Mouse (Mus musculus): ENCODE measurements at regions not wholly inside any gene's neighbourhood (a gene's known extent, or its start where the extent isn't known, plus 50 kb on each side); places are given as distances from the start of the nearest gene placed in this dataset.

GRCm38 (mm10) chr3:57228400-57228799 is 73.4 kb downstream of the Tm4sf1 start:
- no peak for DNase-seq (ENCODE audit: low spot score)

DNA sequence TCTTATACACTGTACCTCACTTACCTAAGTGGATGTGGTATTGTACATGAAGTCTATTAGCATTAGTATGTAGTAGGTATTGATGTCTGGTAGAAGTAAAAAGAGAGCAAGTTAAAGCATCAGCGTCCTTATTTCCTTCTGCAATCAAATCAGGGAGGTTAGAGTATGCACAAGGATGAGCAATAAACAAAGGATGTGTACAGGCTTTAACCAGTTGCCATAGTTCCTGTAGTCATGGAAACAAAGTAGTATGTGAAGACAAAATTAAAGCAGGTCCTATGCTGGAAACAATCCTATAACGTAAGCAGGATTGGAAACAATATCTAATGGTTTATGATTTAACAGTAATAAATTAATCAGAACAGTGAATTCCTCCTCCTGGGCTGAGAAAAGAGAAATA is 78.0 kb downstream of the Tm4sf1 start:
- DNase-seq (ENCODE audit: low spot score), result no peak

GRCm38 (mm10) chr3:57222318-57222914 is 79.4 kb downstream of the Tm4sf1 start:
- DNase-seq (ENCODE audit: low spot score), result no peak

GRCm38 (mm10) chr3:57218431-57218830 is 83.4 kb downstream of the Tm4sf1 start:
- no peak for DNase-seq (ENCODE audit: low spot score)

DNA sequence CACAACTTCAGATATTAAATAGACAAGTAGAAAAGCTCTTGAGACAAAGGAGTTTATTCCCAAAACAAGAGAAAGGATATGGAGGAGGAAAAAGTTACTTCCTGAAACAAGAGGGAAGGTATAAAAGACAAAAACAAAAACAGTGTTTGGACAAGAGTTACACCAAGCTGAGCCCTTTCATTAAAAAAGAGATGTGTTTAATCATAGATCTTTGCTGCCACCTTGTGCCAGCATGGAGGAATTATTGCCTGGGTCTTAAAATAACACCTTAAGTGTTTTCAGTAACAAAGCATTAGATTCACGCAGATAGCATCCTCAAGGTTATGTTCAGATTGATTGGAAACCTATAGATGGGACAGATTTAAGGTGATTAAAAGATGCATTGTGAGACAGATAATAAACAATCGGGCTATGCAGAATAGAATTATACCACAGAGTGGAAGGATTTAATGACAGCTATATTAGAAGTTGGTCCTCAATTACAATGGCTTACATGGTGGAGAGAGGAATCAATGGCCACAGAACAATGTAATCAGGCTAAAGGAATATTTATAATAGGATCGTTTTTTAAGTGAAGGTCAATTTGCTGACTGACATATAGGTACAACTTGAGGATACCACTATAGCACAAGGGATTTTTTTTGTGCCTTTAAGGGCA is 97.6 kb downstream of the Tm4sf1 start:
- DNase-seq (ENCODE audit: low spot score), result peak; percentile 41

- no peak for DNase-seq (ENCODE audit: low spot score)
Measured at GRCm38 (mm10) chr3:57203418-57203817, 98.4 kb downstream of the Tm4sf1 start.

- no peak for DNase-seq (ENCODE audit: low spot score)
Measured at GRCm38 (mm10) chr3:57181587-57181986, 120.2 kb downstream of the Tm4sf1 start.

DNA sequence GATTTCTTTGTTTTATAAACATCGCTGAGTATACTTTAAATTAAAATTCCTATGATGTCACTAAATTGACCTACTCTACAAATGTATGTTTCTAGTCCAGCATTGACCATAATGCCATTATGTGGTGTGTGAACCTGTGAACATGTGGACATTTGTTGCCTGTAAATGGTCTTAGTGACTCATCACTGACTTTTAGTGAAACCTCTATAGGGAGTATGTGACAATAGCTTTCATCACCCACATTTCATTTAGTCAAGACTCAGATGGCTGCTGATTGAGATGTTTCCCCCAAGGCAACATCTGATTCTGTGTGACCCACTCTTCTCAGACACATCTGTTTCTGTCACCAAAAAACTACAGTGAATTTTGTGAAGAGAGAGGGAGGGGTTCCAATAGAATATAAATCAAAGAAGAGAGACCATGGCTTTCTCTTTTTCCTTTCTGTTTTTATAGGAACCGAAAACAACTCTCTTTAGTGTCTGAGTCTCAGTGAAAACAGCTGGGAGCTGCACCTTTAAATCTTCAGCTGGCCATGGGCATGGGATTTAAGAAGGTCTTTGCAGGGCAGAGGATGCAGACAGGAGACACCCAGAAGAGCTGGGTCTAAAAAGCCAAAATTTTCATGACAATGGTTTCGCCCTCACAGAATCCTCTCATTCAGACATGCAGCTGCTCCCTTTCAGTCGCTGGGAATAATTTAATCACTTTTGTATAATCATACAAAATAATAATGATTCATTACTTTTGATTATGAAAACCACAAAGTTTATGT is 148.4 kb downstream of the Tm4sf1 start:
- no peak for DNase-seq (ENCODE audit: low spot score)

DNA sequence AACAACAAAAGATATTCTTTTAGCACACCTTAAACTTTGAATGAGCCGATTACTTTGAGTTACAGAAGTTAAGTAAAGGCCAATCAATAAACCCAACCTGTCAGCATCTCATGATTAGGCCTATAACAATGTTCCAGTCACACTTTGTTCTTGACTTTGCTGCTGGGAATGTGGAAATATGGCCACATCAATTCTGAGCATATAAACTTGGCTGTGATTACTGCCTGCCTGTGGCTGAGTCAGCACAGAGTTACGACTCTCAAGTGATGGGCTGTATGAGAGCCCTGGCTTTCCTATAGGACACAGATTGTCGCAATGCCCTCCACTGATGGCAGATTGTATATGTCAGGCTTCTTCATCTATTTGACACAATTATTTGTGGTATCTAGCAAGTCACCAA is 152.6 kb downstream of the Tm4sf1 start:
- DNase-seq (ENCODE audit: low spot score), result no peak

GRCm38 (mm10) chr3:57136847-57137246 is 164.9 kb downstream of the Tm4sf1 start:
- DNase-seq (ENCODE audit: low spot score), result peak; percentile 7

GRCm38 (mm10) chr3:57128606-57129005 is 173.2 kb downstream of the Tm4sf1 start:
- no peak for DNase-seq (ENCODE audit: low spot score)

DNA sequence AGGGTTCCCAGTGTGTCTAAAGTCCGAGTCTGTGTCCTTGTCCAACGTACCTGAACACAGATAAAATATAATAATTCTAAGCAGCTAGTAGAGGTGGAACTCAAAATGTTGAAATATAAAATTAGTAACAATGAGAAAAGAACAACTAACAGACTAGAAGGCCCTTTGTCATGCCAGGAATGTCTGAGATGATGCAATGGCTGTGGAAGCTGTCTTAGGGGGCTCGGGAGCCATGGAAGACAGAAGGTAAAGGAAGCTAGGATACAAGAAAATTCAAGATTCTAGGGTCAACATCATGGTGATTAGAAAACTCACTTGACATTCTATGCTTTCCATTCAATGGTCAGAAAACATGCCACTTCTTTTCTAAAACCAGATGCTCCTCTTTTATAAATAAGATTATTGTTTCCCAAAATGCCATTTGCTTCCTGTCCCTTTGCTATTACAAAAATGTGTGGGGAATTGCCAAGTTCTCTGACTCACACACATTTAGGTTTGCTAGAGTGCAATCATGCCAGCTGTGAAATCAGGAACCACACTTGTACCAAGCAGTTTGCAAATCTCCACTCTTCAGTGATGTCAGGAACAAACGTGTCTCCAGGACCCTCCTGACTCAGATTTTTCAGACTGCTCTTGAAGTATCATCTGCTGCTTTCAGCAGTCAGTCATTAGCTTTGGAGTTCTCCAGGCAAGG is 175.8 kb downstream of the Tm4sf1 start:
- DNase-seq (ENCODE audit: low spot score), result no peak

DNA sequence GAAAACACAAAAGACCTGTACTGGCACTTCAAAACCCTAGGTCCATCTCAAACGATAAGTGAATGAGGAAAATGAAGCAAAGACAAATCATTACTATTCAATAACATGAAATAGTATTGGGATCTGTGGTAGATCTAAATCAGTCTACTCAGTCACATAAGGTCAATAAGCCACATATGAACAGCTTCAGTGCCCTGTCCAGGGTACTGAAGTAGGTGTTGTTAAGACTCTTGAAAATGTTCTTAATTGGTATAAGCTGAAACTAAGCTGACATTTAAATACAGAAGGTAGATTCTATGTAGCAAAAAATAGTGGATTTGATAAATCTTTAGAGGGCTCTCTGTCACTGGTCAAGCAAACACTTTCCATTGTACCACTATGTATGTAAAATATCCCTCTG is 183.8 kb downstream of the Tm4sf1 start:
- no peak for DNase-seq (ENCODE audit: low spot score)

DNA sequence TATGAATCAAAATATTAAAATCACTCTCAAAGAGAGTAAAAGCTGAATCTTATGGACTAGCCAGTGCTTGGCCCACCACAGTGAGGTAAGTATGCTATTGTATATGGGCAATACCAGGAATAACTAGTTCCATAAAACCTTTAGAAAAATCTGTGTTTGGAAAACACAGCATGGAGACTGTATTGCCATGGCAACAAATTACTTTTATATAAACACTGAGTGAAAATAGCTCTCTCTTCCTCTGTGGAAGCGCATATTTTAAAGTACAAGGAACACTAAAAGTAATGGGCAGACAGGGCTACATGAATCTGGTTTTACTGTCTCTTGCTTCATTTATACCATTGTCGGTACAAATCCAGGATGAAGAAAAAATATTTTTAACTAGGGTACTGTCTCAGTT is 199.5 kb downstream of the Tm4sf1 start:
- no peak for DNase-seq (ENCODE audit: low spot score)

- no peak for DNase-seq (ENCODE audit: low spot score)
Measured at GRCm38 (mm10) chr3:57100515-57100914, 201.3 kb downstream of the Tm4sf1 start.

GRCm38 (mm10) chr3:57094936-57095335 is 206.9 kb downstream of the Tm4sf1 start:
- no peak for DNase-seq (ENCODE audit: low spot score)

DNA sequence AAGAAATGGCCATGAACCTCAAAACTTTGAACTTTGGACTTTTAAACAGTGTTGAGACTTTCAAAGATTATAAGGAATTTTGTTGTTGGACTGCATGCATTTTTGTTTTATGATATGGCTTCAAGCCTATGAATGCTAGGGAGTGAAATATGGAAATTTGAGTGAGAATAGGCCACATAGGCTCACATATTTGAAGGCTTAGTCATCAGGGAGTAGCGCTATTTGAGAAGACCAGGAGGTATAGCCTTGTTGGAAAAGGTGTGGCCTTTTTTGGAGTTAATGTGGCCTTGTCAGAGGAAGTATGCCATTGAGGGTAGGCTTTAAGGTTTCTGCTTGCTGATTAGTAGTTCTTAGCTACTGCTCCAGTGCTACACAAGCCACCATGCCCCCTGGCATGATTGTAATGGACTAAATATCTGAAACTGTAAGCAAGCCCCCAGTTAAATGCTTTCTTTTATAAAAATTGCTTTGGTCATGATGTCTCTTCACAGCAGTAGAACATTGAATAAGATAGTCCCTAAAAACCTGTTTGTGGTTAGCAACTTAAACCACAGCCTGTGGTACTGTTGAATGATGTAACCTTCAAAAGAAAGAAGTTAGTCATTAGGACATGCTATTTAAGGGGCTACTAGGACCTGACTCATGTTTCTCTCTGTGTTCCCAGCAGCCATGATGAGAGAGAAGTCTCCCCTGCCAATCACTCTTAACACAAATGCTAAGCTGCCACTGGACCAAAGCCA is 208.4 kb downstream of the Tm4sf1 start:
- no peak for DNase-seq (ENCODE audit: low spot score)

DNA sequence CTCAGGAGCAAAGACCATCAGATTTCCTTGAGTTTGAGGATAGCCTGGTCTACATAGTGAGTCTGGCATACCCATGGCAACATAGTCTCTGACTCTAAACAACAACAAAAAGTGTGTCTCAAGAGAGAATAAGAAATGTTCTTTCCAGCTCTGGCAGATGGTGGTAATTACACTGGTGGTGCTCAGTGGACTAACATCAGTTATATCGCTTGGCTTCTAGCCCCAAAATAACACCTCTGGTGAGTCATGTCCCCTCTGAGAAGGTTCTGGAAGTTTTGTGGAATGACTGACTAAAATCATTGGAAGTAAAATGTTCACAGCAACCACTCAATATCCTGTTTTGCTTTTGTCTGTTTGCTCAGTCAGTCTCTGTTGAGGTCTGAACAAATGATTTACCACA is 227.3 kb downstream of the Tm4sf1 start:
- no peak for DNase-seq (ENCODE audit: low spot score)

GRCm38 (mm10) chr3:57073962-57074506 is 227.8 kb downstream of the Tm4sf1 start:
- DNase-seq (ENCODE audit: low spot score), result no peak

- DNase-seq (ENCODE audit: low spot score), result no peak
Measured at GRCm38 (mm10) chr3:57033021-57033420, 268.8 kb downstream of the Tm4sf1 start.

- no peak for DNase-seq (ENCODE audit: low spot score)
Measured at GRCm38 (mm10) chr3:57018171-57018570, 283.6 kb downstream of the Tm4sf1 start.

DNA sequence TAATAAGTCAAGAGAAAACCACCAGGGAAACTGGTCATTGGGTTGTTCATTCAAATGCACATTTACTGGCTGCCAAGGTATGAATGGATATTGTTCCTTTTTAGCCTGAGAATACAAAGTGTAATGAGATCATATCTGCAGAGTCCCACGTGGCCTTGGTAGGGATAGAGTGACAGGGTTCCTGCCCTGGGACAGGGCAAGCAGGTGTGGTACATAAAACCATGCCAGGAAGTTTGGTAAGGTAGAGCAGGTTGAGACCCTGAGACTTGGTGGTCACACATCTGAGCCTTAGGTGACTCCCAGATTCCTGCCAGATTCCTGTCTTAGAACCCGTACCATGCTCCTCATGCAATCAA is 320.5 kb downstream of the Tm4sf1 start:
- DNase-seq (ENCODE audit: low spot score), result no peak

Data from lung, postnatal 25 days (tissue).